Mouse (Mus musculus): ENCODE results near the gene Smim4.
A peak's percentile ranks its signal among the peaks of the same experiment; 100 is the strongest.

Smim4 gene

DNA sequence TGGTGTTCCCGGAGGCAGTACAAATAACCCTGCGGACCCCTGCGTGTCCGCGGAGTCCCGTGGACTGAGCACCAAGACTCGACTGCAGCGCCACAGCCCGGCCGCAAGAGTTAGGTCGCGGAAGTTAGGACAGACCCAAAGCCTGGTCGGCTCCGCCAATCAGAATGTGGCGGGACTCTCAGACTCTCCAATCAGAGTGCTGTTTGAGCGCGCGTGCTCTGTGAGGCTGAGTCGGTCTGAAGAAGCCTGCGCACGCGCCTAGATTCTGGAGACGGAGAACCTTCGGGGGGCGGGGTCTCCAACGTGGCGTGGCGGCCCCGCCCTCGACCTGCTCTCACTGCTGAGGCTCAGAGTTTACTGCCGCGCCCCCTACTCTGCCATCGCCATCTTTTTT is at the start of gene Smim4:
Smim4 (minus strand) TSS at position 131 of the 394 bp plus-strand sequence.
- peak; percentile 99 for DNase-seq

DNA sequence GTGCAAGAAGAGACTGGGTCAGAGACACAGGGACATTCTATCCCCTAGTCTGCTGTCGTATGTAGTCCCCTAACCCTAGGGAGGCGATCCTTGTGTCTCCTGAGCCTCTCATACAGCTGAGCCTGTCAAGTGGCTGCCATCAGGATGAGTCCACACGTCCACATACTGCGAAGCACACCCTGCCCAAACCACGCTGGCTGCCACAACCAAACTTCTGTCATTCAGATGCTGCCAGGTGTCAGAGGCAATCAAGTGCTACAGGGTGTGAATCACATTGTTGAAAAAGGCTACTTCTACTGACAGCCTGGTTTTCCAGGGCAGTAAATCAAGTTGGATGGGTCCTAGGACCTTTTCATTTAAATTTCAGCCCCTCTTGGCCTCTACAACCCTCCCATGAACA is 49.0 kb upstream of the Smim4 start:
- no peak for DNase-seq

DNA sequence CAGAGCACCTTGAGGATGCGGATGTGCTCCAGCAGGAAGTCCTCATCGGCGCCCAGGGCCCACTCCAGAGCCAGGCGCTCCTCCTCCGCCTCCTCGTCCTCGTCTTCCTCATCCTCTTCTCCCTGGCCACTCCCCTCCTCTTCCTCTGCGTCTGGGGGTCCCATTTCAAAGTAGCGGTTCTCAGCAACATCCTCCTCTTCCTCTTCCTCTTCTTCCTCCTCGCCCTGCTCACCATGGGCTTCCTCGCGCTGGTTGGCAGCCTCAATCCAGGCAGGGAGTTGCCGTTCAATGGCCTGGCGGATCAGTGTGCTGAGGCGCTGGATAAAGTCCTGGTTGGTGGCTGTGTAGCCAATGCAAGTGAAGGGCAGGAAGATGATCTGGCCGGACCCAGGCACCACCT is 48.5 kb upstream of the Smim4 start:
- no peak for DNase-seq

DNA sequence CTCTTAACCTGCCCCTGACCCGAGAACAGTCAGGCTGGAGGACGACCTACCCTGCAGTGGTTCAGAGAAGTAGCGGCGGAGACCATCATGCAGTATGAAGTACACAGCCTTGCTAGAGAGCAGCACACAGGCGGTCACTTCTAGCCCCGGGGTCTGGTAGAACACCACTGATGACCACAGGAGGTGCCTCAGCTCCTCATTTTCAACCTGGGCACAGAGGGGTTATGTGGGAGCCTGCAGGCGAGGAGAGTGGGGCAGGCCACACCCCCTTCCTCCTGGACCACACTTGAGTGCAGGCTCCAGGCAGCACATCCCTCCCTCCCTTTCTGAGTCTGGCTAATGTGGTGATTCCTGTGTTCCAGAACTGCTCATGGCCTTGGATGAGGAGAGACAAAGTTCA is 44.8 kb upstream of the Smim4 start:
- no peak for DNase-seq

DNA sequence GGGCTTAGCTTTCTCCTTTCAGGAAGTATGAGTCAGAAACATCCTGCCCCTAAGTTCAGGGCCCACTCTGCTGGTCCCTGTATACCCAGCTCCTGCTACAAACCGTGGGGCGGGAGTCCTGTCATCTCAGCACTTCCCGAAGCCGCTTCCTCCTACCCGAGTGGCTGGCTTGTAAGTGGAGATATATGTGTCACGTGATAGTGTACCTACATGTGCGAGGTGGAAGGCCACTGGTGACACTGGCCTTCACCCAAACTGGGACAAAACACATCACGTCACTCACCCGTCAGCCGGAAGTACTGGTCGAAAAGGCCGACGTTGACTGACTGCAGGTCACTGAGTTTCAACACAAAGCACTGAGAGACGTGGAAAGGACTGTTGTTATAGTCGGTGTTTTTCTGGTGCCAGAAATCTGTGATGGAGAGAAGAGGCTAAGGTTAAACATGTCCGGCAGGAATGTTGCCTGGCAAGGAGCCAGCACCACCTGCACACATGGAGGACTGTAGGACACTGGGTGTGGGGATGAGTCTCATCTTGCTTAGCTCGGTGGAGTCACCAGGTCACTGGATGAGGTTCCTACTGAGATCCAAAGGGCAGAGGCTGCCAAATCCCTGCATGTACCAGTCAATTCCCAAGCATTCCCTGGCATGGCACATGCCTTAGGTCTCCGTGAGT is 44.2 kb upstream of the Smim4 start:
- no peak for DNase-seq

DNA sequence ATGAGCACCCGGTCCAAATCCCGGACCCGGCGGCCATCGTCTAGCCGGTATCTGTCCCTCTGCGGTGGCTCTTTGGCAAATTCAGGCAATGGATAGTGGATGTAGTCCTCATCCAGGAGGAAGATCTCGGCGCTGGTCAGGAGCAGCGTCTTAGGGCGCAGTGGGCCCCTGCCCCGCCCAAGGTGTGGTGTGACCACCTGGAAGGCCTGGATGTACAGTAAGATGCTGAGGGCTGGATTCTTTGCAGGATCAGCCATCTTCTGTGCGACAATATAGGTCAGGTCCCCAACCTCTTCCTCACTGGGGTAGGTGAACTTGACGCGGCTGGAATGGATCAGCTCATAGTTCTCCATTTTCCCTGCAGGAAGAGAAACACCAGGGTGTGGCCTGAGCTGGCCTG is 43.1 kb upstream of the Smim4 start:
- no peak for DNase-seq

DNA sequence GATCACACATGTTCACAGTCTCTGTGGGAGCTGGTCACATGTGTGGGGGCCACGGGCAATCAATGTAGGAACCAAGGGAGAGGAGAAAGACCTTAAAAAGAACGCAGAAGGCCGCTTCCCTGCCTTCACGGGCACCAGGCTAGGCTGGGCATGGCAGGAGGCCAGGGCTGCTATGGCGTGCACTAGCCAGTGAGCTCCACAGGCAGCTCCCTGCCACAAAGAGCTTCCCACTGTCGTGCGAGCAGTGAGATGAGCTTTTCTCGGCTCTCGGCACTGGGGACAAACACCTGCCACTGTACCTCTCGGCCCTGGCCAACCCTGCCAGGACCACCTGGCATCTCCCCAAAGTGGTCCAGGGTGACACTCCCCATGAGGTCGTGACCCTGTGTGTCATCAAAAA is 42.6 kb upstream of the Smim4 start:
- no peak for DNase-seq

DNA sequence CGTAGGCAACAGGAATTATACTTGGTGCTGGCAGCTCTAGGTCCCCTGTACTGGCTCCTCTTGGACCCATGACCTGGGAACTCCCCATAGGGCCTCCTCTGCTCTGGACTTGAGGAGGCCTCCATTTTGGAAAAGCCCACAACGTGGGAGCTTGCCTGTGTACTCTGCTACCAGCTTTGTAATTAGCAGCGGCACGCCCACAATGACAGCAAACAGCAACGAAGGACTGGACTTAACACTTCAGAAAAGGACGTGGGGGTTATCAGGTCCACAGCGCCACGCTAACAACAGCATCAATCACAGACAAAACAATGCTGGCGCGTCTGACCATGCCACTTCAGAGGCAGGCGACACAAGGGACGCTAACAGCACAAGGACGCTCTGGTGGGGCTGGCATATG is 42.2 kb upstream of the Smim4 start:
- no peak for DNase-seq

DNA sequence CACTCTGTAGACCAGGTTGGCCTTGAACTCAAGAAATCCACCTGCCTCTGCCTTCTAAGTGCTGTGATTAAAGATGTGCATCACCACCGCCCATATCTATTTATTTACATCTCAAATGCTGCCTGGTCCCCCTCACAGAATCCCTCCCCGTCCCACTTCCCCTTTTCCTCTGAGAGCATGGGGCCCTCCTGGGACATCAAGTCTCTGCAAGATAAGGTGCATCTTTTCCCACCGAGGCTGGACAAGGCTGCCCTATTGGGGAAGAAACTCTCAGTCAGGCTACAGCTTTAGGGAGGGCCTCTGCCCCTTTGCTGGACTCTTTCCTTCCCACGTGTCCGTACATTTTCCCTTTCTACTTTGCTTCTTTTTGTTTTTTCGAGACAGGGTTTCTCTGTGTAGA is 40.8 kb upstream of the Smim4 start:
- no peak for DNase-seq

DNA sequence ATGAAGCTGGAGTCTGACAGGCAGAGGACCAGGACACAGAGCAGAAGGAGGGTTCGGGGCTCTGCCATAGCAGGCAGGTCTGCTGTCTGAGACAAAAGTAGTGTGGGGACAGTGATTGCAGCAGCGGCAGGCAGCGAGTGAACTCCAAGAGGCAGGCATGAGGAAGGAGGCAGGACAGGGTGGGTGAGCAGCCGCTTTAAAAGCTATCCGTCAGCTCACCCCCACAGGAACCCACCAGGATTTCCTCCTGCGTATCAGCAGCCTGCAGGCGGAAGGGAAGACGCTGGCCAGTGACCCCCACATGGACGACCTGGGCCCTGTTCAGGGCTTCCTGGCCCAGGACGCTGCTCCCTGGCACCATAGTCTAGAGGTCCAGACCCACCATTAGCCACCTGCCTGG is 39.7 kb upstream of the Smim4 start, which contains the start of gene Stab1:
Stab1 (minus strand) TSS at position 217 of the 400 bp plus-strand sequence.
- no peak for DNase-seq

DNA sequence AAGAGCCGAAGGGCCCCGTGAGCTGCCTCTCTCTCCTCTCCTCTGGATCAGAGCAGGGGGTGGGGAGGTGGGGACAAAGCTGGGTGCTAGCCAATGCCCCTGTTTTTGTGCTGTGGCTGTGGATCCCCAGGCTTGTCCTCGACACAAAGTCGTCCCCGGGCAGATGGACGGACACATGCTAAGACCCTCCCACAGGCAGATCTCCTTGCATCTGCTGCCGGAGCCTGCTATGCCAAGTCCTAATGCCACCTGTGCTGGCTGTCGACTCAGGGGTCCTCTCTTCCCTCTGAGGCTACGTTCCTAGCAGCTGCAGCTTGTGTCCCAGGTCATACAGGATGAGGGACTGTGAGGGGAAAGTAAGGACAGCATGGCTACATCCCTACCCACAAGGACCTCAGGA is 38.1 kb upstream of the Smim4 start:
- no peak for DNase-seq

DNA sequence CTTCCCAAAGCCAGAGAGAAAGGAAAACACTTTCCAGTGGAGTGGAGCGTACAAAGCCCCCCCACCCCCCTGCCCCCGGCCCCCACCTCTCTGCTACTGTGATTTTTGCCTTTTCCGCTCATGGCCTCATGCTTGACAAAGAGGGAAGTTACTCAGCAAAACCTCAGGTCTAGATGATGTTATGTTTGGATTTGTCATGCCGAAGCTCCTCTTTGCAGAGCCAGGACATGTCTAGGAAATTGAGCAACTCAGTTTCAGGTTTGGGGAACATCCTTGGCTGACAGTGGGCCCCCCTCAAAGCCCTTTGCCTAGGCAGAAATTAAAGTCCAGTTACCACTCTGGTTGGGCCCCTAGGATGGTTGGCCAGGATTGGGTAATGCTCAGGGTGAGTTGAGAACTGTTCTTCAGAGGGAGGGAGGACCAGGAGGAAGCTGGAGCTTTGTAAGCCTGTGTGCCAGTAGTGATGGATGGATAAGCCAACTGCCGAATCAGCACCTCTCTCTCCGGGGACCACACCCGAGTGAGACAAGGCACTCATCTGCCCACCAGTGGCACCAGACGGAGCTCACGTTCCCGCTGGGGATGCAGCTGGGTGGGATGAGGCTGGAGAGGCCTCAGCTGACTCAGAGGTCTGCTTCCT is 37.4 kb upstream of the Smim4 start:
- no peak for DNase-seq

DNA sequence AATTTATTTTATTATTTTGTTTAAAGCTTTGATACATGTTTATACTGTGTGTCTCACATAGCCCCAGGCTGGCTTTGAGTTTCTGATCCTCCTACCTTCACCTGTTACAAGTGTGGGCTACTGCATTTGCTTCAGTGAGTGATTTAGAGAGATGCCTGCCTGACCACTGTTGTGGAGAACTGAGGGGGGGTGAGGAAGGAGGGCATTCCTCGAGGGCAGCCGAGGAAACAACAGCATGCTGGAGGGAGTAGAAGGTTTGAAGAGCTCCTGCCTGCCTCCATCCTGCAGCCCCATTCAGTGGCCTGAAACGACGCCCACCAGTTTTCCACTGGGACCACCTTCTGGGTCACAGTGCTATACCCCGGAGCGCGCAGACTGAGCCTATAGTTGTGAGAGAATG is 36.7 kb upstream of the Smim4 start:
- DNase-seq = no peak

DNA sequence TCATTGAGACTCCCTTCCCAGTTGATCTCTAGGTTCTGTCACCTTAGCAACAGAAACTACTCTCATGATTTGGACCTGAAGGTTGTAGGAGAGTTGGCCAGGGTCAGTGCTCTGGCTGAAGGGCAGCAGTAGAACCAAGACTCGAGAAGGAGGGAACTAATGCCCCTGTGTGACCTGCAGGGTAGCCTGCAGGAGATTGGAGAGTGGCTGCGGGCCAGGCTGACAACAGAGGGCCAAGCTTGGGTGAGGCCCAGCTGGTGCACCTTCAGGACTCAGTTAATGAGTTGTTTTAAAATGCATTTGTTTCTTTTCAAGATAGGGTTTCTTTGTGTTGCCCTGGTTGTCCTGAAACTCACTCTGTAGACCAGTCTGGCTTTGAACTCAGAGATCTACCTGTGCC is 36.3 kb upstream of the Smim4 start:
- no peak for DNase-seq

DNA sequence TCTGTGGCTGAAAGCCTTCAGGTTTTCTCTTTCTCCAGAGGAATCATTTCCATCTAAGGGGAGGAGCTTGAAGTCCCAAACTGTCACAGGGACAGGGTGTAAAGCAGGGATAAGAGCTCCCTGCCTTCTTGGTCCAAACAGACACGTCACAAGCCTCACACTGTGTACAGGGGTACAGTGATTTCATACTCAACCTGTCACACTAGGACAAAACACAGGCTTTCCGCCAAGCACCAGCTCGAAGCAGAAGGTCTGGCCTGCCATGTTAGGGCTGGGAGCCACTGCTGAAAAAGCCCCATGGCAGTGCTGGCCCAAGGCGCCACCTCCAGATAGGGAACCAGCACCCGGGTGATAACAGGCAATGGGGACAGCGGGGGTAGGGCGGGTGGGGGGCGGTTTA is 35.3 kb upstream of the Smim4 start:
- no peak for DNase-seq

DNA sequence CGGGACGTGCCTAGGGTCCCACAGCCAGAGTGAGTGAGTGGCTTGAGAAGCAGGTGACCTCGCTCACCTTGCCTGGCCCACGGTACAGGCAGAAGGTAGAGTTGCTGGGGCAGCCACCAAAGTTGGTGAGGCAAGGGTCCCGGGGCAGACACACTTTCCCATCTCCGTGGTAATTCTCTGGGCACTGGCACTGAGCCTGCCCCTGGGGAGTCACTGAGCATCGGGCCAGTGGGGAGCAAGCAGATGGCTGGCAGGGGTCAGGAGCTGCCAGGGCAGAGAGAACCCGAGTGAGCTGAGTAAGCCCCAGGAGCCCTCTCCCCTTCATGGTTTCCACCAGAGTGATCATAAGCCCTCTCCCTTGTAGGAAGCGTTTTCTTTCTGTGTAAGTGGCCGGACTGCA is 32.9 kb upstream of the Smim4 start:
- DNase-seq = no peak

DNA sequence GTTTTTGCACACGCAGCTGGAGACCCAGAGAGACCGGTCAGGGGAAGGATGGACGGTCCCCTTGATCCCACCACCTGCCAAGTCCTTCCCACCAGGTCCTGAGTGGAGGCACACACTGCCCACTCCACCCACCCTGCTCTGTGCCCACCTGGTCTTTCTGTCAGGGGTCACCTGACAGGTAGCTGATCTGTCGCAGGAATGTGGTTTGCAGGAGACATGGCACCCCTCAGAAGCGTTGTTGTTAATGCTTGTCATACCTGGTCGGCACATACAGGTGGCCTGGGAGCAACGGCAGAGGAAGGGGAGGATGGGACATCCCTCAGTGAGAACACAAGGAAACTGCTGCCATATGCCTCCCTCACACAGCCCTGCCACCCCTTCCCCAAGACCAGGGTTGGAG is 32.4 kb upstream of the Smim4 start:
- DNase-seq = no peak

DNA sequence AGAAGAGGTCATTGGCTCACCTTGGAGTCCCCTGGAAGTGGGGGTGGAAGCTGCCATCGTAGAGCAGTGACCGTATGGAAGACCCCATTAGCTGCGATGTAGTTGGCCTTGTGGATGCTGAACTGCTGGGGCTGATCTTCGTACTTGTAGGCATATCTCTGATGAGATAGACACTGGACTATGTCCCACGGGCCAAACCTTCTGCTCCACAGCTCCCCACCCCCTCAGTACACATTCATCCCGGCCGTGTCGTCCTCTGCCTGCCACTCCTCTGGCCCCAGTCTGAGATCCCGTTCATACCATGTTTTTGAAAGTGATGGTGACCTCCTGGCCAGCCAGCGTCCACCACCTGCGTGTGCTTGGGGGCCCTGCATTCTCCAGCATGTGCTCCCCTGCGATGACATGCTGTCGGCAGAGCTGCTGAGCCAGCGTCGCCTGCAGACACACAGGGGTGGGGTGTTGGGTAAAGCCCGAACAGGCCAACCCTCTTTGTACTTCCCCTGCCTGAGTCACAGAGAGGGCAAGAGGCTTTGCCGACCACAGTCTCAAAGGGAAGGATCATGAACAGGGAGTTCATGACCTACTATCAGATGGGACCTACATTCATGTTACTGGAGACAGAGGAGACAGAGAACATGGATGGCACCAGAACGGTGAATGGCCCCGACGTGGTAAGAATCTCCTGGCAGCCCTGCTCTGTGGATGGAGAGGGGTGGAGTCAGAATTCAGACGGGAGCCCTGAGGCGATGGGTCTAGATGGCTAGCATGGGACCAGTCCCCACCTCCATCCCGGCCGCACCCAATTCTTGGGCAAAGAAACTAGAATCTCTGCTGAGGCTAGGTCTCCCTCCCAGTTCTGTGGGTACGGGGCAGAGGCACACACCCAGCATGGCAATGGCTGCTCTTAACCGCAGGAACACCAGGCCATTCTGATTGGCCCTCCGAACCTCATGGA is 31.7 kb upstream of the Smim4 start:
- DNase-seq = no peak

DNA sequence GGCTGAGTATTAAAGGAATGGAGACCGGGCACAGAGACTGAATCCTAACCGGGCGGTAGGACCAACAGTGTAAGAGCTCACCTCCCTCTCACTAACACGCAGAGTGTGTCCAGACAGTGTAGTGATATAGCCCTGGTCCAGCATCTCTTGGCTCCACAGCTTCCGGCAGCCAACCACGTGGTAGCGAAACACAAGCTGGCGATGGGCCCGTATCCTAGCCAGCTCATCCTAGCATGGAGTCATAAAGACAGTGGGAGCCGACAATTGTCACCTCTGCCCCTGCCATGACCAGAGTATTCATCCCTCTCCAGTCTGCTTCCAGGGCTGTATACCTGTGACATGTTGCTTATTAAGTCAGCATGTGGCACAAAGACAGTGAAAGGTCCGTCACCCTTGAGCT is 16.9 kb upstream of the Smim4 start:
- DNase-seq = no peak

DNA sequence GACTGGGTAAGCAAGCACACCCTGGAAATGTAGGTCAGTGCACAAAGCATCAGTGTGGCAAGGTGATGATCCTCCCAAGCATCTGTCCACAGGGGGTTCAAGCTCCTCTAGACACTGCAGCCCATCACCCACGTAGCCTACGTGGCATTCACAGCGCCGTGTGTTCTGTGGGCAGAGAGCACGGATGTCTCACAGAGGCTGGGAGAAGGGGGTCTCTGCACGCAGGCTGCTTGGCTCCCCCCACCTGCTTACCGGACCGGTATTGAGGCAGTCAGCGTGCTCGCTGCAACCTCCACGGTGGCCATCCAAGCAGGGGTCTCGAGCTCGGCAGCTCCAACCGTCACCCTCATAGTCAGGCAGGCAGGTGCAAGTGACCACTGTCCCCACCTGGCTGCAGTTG is 12.3 kb upstream of the Smim4 start:
- no peak for DNase-seq

DNA sequence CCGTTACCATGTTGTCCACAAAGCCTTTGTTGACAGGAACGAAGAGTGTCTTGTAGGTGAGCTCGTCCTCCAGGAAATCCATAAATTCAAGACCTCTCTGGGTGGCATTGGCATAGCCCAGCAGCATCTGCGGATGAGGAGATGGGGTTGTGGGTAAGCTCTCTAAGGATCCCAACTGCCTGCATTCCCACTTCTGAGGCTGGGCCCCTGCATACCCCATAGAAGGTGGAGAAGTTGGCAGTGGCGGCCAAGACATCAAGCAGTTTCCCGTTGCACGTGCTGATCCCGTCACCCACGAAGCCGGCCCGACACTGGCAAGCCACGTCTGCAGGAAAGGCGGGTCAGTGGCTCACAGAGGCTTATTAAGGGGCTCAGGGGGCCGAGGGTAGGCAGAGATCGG is 11.4 kb upstream of the Smim4 start:
- DNase-seq = no peak

DNA sequence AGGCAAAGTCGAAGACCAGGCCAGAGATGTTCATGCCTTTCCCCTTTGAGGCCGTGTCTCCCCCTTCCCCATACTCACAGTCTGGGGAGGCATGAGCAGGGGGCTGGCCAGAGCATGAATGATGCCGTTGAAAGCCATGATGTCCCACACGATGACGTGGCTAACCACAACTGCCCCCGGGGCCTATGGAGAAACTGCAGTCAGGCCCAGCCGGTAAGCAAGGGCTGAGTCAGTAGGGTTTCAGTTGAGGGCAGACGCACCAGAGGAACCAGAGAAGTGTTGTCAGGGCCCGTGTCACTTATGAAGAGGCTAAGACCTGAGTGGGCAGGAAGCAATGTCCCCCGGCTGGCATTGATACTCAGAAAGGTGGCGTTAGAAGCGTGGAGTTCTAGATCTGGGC is 10.9 kb upstream of the Smim4 start:
- no peak for DNase-seq

DNA sequence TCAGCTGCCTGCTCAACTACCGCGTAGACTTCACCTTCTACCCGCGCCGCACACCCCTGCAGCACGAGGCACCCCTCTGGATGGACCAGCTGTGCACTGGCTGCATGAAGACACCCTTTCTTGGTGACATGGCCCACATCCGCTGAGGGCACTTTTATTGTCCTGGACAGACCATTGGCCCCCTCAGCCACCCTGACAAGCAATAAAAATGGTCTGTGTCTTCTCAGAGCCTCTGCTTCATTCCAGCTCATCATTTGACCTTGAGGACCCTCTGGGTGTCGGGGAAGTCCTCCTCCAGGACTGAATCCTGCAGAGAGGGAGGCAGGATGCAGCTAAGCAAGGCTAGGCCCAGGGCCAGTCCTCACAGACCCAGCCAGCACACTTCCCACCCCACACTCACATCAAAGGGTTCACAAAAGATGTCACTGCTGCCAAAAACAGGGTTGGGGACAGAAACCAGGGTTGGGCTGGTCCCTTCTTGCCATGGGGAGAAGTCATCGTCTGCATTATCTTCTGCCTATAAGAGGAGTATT is 10.2 kb upstream of the Smim4 start:
- DNase-seq = no peak

Data from layer of hippocampus, adult 9-11 months (tissue).